Mouse (Mus musculus) intestine, embryonic 14.5 days (tissue): Measurements from ENCODE around the gene Armcx6. TPM values are rescaled to one million over a fixed set of nuclear protein-coding genes. Genes with fewer than 3 reads are reported as not detected.

Source experiments
- microRNA-seq: library from miRNA; unstranded; fragments of <30 nt; microRNA quantifications from one replicate; pipeline ENCODE4, GENCODE M21; 2016
- polyA plus RNA-seq: library from polyadenylated mRNA; unstranded; fragments of >200 nt; fragmentation: Nextera tagmentation; extraction: Ambion mirVana; gene quantifications from 2 replicates; pipeline ENCODE4 v1.2.1, GENCODE M21; 2014

The Armcx6 gene
- polyA plus RNA-seq, 1 experiment from 2014 or later, result 21.6 TPM

Small RNA genes lying within 50 kb of the gene (microRNA-seq; reads per million reads assigned to microRNA genes)
- gene Mir7093, result 1.0 reads per million, percentile 8 among the genes with 10 or more reads in this experiment

Other genes with a start within 250 kb of the Armcx6 start
- 115 and 122 TPM in 2 replicates for gene Timm8a1, start 209.6 kb downstream of the Armcx6 start, polyA plus RNA-seq
- gene Btk, start 167.8 kb downstream of the Armcx6 start, polyA plus RNA-seq, result 0.76 and 0.77 TPM in 2 replicates
- gene Rpl36a, start 165.8 kb downstream of the Armcx6 start, polyA plus RNA-seq, result 523 and 609 TPM in 2 replicates
- gene Gla, start 150.3 kb downstream of the Armcx6 start, polyA plus RNA-seq, result 7.1 and 7.4 TPM in 2 replicates
- gene Hnrnph2, start 150.2 kb downstream of the Armcx6 start, polyA plus RNA-seq, result 84.7 and 93.2 TPM in 2 replicates
- 4.3 and 4.6 TPM in 2 replicates for gene Armcx4, start 64.9 kb downstream of the Armcx6 start, polyA plus RNA-seq
- gene Armcx1, start 33.5 kb downstream of the Armcx6 start, polyA plus RNA-seq, result 40.7 and 44.5 TPM in 2 replicates
- gene Armcx3, start 5.2 kb upstream of the Armcx6 start, polyA plus RNA-seq, result 68.2 and 72.7 TPM in 2 replicates
- gene Armcx2, start 57.8 kb upstream of the Armcx6 start, polyA plus RNA-seq, result 49.5 and 55.9 TPM in 2 replicates
- gene Nxf2, start 213.3 kb upstream of the Armcx6 start, polyA plus RNA-seq, result 0.31 and 0.54 TPM in 2 replicates